8 mouse cellular contexts compared by ENCODE assay signal in the genomic region with DNA sequence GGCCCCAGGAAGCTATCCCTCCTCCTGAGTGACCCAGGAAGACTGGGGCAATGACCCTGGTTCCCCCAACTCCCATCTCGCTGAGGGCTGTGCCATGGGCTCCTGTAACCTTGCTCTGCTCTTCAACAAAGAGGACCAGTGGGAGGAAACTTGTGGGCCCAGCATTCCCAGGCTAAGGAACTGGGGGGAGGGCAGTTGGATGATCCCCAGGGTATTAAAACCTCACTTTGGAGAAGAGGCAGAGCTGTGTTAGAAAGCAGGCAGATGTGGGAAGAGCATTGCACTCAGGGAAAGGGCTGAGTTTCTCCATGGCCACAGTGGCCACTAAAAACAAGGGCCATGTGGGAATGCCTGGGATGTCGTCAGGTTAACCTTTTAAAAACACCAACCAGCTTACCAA.
DNase-seq lines count a peak whose midpoint lies in the region; ATAC-seq and TF ChIP-seq lines count a peak whose summit lies in the region.

No protein-coding gene starts in this region.

- peaks cover 50% of the 10 kb centered on the region for H3K4me1 ChIP-seq in heart, postnatal 0 days (ENCODE audit: control insufficient read depth, insufficient read depth)
- H3K4me1 ChIP-seq in liver, embryonic 16.5 days (ENCODE audit: control insufficient read depth, low read depth, low read length) = peaks cover 6% of the 10 kb centered on the region

- no peaks in the 10 kb centered on the region for H3K9me3 ChIP-seq in heart, postnatal 0 days (replicated peaks; ENCODE audit: control insufficient read depth, low read length)
- H3K9me3 ChIP-seq in liver, embryonic 16.5 days (replicated peaks; ENCODE audit: control insufficient read depth, low read length) = no peaks in the 10 kb centered on the region

- no peak overlapping the region for H3K9ac ChIP-seq in heart, postnatal 0 days (replicated peaks; ENCODE audit: low read depth, low read length)
- H3K9ac ChIP-seq in liver, embryonic 16.5 days (ENCODE audit: low read depth, low read length) = no peak overlapping the region

- ATAC-seq in heart, postnatal 0 days (ENCODE audit: insufficient read depth, low read depth) = no peak; the same call in 1 of the 2 replicates
- ATAC-seq in liver, embryonic 16.5 days (ENCODE audit: low read depth) = no peak

- peak overlapping the region; percentile 20; the same call in 1 of the 2 replicates for H3K4me2 ChIP-seq in heart, postnatal 0 days (ENCODE audit: low read depth, low read length)
- no peak overlapping the region for H3K4me2 ChIP-seq in liver, embryonic 16.5 days (ENCODE audit: low read depth, low read length)

- intact Hi-C loops in gastrocnemius, adult 2 months (cut with DNase I) = no loop called here

- DNase-seq in gastrocnemius, adult 2 months = no peak
- DNase-seq in gastrocnemius, postnatal 4 days (ENCODE audit: low spot score in 2 of 2) = no peak
- peak; percentile 62 for DNase-seq in MN1 (ENCODE audit: low spot score)
- no peak for DNase-seq in heart, postnatal 0 days (ENCODE audit: low spot score)
- no peak for DNase-seq in thymus, postnatal 25 days
- DNase-seq in urinary bladder, adult 2 months (ENCODE audit: low spot score) = no peak
- no peak for DNase-seq in cerebellum, postnatal 36 days

- TF ChIP-seq CTCF in gastrocnemius, adult 2 months (IDR thresholded peaks at IDR 0.05) = no peak
- TF ChIP-seq CTCF in heart, postnatal 0 days (IDR thresholded peaks at IDR 0.05; ENCODE audit: low read depth) = no peak

- peaks cover 20% of the 10 kb centered on the region for H3K36me3 ChIP-seq in heart, postnatal 0 days (replicated peaks; ENCODE audit: control insufficient read depth, insufficient read depth, low read length)
- H3K36me3 ChIP-seq in liver, embryonic 16.5 days (ENCODE audit: control insufficient read depth, insufficient read depth) = peaks cover 3% of the 10 kb centered on the region; the same call in 1 of the 2 replicates

- no peak for TF ChIP-seq EP300 in heart, postnatal 0 days (IDR thresholded peaks at IDR 0.05; ENCODE audit: low read depth)

- no peak overlapping the region for H3K4me3 ChIP-seq in gastrocnemius, adult 2 months
- no peak overlapping the region for H3K4me3 ChIP-seq in heart, postnatal 0 days (ENCODE audit: low read depth, low read length)
- no peak overlapping the region for H3K4me3 ChIP-seq in liver, embryonic 16.5 days (ENCODE audit: low read depth, low read length)

- 52% methylated on average over 2 of the region's 2 CpGs for WGBS in heart, postnatal 0 days
- 59% methylated on average over 2 of the region's 2 CpGs for WGBS in liver, embryonic 16.5 days (ENCODE audit: insufficient replicate concordance)

- H3K27ac ChIP-seq in gastrocnemius, adult 2 months = peak overlapping the region; percentile 77
- peak overlapping the region; percentile 93 for H3K27ac ChIP-seq in heart, postnatal 0 days (ENCODE audit: low read depth)
- H3K27ac ChIP-seq in liver, embryonic 16.5 days (ENCODE audit: low read length) = 0 out of 2 replicates have a peak overlapping the region, but pooled peaks have one; percentile 40

- no peaks in the 10 kb centered on the region for H3K27me3 ChIP-seq in heart, postnatal 0 days (ENCODE audit: control insufficient read depth, insufficient read depth, low read length)
- H3K27me3 ChIP-seq in liver, embryonic 16.5 days (ENCODE audit: control insufficient read depth, insufficient read depth, low read depth, low read length) = no peaks in the 10 kb centered on the region

Comparison
In these comparisons a context has a peak if more than half of its experiments do, and no peak if none do; other contexts are left out.
1. H3K27ac ChIP-seq: peak in every context shown above with its lines; median percentile 93 in heart, postnatal 0 days; 77 in gastrocnemius, adult 2 months; 40 in liver, embryonic 16.5 days.